Mouse (Mus musculus) cerebellum, postnatal 4 days (tissue): Measurements from ENCODE around the gene Mfn2.
"Not testable (repeated sequence)": the region's sequence is repeated elsewhere in the genome, so short reads cannot be mapped to it uniquely, and the experiment has no call there.

Experiments used
- DNase-seq, 2 experiments: peaks; one replicate each; pipeline ENCODE4 v3.0.0; 2022; ENCODE audit warnings: low spot score in 2 of 2, mixed read lengths in 1 of 2

Gene Mfn2

DNA sequence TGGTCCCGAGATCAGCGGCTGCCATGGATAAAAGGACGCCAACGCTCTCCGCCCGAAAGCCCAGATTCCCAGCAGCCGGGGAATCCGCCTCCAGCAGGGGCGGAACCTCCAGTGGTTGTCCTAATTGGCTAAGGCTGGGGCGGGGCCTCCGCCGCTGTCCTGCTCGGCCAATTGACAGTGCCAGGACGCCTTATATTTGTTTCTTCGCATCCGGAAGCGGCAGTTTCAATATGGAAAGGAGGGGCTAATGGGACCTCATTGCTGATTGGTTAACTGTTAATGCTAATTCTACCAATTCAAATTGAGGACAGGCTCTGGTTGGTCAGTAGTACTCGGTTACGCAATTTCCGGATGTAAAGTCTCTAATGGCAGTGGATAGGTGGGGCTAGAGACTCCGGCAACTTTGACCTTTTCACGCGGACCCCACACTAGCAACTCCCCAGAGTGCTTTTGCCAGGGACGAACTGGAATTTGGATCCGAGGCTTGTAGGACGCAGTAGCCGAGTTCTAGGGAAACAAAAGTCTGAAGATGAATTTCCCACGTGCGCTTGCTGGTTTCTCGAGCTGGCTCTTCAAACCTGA lies 36.0 kb downstream of the Mfn2 start, which contains the start of the genes Miip and Fv1:
Gene Miip (minus strand): TSS at position 367 of the 582 bp plus-strand sequence.
Gene Fv1 (plus strand): TSS at position 530 of the 582 bp plus-strand sequence.
- DNase-seq, result peak; percentile 78 to 89

DNA sequence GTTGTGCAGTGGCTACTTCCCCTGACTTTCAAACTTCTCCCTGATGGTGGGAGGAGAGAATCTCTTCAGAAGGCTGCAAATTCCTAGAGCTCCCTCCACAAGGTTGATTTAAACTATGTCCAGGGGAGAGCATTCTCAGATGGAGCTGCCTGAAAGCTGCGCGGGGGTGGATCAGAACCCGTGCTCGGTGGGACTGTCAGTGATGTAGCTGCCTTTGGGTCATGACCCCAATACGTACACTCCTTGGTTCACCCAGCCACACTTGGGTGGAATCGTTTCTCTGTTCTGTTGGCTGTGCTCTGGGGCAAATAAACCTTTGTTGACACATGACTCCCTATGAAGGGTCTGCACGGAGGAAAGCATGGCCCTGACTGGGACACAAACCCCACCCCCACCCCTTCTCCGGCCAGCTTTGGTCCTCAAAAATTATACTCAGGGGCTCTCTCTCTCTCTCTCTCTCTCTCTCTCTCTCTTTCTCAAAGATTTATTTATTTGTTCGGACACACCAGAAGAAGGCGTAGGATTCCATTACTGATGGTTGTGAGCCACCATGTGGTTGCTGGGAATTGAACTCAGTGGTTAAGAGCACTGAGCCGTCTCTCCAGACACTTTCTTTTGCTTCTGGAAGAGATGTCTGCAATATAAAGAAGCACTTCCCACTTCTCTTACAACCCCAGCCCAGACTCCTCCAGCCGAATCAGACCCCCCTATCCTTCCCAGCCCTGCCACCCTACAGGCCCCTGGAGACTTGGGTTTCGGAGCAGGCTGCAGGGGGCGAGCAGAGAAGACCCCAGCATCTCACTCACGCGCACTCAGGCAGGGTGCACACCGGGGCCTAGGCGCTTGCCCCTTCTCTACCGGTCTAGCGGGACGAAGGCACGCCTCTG lies 36.7 kb downstream of the Mfn2 start:
- DNase-seq, result no peak

DNA sequence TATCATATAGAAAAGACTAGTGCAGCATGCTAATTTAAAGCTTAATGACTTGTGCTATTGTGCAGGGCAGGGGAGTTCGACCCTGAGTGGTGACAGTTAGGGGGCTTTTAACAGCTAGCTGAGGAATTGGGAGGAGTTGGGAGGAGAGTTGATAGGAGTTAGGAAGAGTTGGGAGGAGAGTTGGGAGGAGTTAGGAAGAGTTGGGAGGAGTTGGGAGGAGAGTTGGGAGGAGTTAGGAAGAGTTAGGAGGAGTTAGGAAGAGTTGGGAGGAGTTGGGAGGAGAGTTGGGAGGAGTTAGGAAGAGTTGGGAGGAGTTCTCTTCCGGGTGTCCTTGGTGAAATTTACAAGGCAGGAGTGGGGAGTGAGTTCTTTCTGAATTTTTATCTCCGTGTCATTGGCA lies 37.7 kb downstream of the Mfn2 start:
- DNase-seq, result not testable (repeated sequence)

DNA sequence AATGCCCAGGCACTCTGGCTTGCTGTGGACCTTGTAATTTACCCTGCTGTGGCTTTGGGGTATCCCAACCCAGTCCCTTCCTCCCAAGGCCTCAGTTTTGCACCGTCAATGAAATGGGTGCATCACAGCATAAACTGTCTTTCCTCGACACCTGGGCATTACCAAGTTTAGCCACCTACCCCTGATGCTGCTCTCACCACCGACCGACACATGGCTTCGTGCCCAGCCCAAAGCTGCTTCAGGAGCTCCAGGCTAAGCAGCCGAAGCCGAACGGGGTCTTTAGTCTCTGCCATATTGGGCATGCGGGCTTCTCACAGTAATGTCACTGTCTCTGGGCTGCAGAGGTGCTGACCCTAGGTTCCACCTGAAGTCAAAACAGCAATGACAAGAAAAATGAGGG lies 38.4 kb downstream of the Mfn2 start:
- DNase-seq, result no peak

DNA sequence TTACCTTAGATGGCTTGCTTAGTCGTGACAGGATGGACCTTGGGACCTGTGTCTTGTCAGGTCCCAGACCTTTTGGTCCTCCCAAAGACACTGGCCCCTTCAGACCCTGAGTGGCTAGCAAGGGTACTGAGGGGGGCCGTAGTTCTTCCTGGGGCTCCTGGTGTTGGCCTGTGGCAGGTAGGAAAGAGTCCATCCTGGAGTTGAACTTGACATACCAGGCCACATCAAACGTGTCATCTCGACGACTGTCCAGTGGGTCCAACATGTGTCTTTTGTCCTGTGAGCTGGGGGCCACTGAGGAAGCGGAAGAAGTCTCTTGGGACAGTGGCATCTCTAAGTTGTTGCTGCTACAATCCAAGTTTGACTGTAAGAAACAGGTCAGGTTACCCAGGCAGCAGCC lies 38.9 kb downstream of the Mfn2 start:
- DNase-seq, result no peak

DNA sequence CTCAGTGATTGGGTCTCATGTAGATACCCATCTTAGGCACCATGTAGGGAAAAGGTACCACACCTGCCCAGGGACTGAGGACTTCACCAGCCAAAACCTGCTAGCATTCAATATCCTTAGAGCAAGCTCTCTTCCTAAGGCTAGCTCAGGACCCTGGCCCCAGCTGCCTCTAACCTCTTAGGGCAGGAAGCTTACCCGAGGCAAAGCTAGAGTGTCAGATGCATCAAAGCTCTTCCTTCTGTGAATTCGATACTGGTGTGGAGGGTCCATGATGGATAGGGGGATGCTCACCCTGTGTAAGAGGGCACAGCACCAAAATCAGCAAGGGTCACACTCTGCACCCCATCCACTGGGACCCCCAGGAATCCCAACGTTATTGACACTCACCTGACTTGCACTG lies 42.5 kb downstream of the Mfn2 start:
- no peak for DNase-seq

DNA sequence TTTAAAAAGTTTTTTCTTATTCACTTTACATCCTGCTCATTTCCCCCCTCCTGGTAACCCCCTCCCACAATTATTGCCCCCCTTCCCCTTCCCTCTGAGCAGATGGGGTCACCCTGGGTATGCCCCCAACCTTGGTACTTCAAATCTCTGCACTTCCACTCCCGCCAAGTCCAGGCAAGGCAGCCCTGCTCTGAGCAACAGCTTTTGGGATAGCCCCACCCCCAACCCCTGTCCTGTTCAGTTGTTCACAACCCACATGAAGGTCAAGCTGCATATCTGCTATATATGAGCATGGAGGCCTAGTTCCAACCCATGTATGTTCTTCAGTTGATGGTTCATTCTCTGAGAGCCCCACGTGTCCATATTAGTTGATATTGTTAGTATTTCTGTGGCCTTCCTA lies 53.7 kb downstream of the Mfn2 start:
- no peak for DNase-seq

DNA sequence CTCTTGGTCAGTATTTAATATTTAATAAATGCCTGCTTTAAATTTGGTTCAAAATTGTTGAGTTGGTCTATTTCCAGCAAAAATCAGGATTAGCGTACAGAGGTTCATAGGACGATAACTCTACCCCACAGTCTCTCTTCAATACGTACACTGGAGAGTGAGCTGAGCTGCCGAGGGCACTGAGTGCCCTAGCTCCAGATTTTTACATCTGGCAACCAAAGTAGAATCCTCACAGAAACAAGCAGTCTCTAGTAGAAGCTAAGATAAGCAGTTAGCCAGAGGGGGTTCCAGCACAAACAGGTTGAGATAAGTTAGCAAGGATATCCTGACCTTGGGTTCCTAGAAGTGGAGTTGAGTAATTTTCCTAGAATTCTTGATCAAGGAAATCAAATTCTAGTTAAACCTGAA lies 55.9 kb downstream of the Mfn2 start:
- no peak for DNase-seq

DNA sequence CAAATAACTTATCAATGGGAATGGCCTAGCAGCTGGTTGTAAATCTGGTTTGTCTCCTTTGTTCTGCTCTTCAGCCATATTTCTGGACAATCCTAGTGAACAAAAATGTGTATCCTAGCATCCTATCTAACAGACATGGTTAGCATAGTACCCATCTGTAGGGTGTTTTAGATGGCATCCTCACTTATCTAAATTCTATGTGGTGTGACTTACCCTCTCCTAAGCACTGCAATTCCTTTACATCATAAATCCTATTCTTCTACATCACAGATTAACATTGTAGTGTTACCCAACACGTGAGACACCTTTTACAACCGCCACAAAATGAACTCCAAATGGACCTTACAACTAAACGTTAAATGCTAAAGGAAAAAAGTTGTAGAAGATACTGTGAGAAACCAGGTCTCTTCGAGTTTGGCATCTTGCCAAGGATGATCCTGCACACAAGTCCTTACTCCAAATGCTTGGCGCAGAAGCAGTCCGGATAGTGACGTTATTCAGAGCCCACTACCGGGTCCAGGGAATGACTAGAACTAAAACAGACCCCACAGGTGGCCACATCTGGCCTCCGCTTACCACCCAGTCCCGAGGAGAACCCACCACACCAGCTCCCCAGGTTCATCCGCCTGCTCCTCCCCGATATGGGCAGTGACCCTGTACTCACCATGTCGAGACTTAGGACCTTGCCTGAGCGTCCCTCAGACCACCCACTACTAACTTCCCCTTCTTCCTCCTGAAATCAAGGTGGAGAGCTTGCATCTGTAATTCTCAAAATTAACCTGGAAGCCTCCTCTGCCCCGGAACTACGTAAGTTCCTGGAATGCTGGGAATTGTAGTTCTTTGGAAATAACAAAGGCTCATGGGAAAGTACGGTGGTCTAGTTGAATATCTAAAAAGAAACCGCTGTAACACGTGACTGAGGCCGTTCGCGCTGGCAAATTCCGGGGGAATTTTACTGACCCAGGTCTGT lies 56.6 kb downstream of the Mfn2 start, which contains the start of gene Zfp933:
Gene Zfp933 (minus strand): TSS at position 753 of the 970 bp plus-strand sequence.
- DNase-seq, result peak in 1 of 2 experiments; percentile 44

DNA sequence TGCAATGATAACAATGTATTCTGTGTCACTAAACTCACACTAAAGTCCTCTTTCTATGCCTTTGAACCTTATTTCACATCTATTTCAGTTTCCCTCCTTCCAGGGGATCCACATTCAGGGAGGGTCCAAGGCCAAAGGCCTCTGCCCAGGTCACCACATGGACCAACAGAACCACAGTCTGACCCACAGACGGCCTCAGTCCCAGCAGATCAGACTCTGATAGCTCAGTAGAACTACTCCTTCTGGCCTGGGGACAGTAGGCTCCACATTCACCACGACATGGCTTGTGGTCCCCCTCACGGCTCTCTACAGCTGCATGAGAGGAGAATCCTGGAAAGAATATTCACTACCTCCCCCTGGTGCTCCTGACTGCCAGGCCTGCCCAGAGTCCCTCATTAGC lies 61.6 kb downstream of the Mfn2 start:
- no peak for DNase-seq

DNA sequence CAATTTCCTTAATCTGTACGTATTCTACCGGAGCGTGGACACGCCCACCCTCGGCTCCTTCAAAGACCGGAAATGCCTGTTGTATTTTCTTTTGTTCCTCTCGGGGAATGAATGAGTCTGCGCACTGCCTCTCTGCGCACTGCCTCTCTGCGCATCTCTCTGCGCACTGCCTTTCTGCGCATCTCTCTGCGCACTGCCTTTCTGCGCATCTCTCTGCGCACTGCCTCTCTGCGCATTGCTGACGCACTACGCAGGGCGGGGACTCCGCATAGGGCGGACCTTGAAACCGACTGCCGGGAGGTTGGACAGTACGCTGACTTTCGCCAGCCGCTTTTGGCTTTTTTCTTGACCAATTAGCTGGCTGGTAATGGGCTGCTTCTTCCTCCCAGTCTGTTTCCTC lies 65.2 kb downstream of the Mfn2 start:
- peak in 1 of 2 experiments; percentile 36 for DNase-seq

DNA sequence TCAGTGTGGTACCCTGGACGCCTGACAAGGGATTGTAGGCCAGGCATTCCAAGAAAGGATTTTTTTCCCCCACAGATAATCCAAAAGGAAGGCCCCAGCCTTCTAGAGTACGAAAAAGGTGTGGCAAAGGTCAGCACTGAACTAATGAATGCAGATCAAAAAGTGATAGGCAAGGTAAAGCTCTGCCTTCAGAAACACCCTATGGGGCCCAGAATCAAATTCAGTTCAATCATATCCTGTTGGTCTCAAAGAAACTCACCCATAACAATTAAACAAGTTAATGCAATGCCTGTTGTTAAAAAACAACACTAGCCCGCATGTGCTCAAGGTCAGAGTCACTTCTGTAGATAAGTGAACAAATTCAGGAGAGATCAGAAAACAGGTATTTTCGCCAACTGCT lies 80.1 kb downstream of the Mfn2 start:
- DNase-seq, result no peak
